Mouse (Mus musculus) heart, embryonic 16.5 days (tissue): ENCODE measurements around the gene Cpxcr1. TPM values are rescaled to one million over a fixed set of nuclear protein-coding genes. Genes with fewer than 3 reads are reported as not detected.

Source experiments
- ATAC-seq: fragments of 200-750 bp; cut with Nextera tagmentation; replicated peaks from 2 replicates; pipeline ENCODE4 v1.8.0; 2017; ENCODE audit warnings: moderate number of reproducible peaks; ENCODE audit not compliant: insufficient read depth, low FRiP score; ENCODE audit errors: extremely low read depth
- H3K27ac ChIP-seq: fragments of 300-500 bp; sonication (generic); 2 replicates; pipeline ENCODE4 v1.5.1; 2014; ENCODE audit warnings: mild to moderate bottlenecking, low read length, control low read depth, moderate library complexity
- H3K27me3 ChIP-seq: fragments of 300-500 bp; sonication (generic); 2 replicates; pipeline ENCODE4 v1.6.1; 2014; ENCODE audit warnings: low read length, mixed read lengths; ENCODE audit not compliant: control insufficient read depth, insufficient read depth
- H3K36me3 ChIP-seq: fragments of 300-500 bp; sonication (generic); 2 replicates; pipeline ENCODE4 v1.6.1; 2014; ENCODE audit not compliant: control insufficient read depth, insufficient read depth
- H3K4me1 ChIP-seq: fragments of 300-500 bp; sonication (generic); 2 replicates; pipeline ENCODE4 v1.6.1; 2014; ENCODE audit warnings: low read length, mixed read lengths; ENCODE audit not compliant: control insufficient read depth, insufficient read depth
- H3K4me2 ChIP-seq: fragments of 300-500 bp; sonication (generic); 2 replicates; pipeline ENCODE4 v1.6.1; 2014; ENCODE audit warnings: low read depth, mild to moderate bottlenecking, control low read depth, low read length
- H3K4me3 ChIP-seq: fragments of 300-500 bp; sonication (generic); 2 replicates; pipeline ENCODE4 v1.5.1; 2014; ENCODE audit warnings: mild to moderate bottlenecking, control low read depth, low read length
- H3K9ac ChIP-seq: fragments of 300-500 bp; sonication (generic); 2 replicates; pipeline ENCODE4 v1.6.1; 2014; ENCODE audit warnings: low read length, control low read depth
- H3K9me3 ChIP-seq: fragments of 300-500 bp; sonication (generic); replicated peaks from 2 replicates; pipeline ENCODE4 v1.6.1; 2016; ENCODE audit warnings: low read length; ENCODE audit not compliant: control insufficient read depth
- polyA plus RNA-seq: library from polyadenylated mRNA; unstranded; fragments of >200 nt; fragmentation: Nextera tagmentation; extraction: Ambion mirVana; gene quantifications from 2 replicates; pipeline ENCODE4 v1.2.1, GENCODE M21; 2015

Gene Cpxcr1
- not detected in 2 replicates for polyA plus RNA-seq

DNA sequence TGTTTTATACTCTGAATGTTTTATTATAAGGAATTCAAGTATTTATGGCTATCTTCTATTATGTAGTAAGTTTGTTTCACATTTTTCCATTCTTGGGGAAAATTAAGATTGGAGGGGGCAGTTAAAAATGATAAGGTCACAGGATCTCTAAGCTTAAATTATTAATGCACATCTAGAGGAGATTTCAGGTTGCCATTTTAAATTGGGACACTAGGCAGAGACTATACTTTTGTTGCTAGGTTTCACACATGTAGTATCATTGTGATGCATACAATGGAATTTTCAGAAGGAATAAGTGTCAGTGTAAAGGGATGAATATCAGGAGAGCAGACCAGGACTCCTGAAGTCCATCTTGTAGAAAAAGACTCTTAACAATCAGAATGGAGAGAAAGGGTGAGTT, at the start of gene Cpxcr1:
TSS of gene Cpxcr1 (plus strand) at position 301 of the 400 bp plus-strand sequence.
- Histone ChIP-seq H3K4me1 (no peaks in the 10 kb centered on the region), H3K36me3 (no peaks in the 10 kb centered on the region), H3K27ac (no peak within 1 kb of the TSS), H3K27me3 (no peaks in the 10 kb centered on the region), H3K9ac (no peak within 1 kb of the TSS), H3K4me3 (no peak within 1 kb of the TSS), H3K9me3 (no peaks in the 10 kb centered on the region), H3K4me2 (no peak within 1 kb of the TSS)
- ATAC-seq, result no peak

Other genes with a start within 250 kb of the Cpxcr1 start
- gene H2afb2, start 232.2 kb downstream of the Cpxcr1 start, polyA plus RNA-seq, result not detected in 2 replicates